Mouse (Mus musculus) olfactory bulb, adult 2 months (tissue): ENCODE data around the gene Cgnl1. TPM values are rescaled to one million over a fixed set of nuclear protein-coding genes. Genes with fewer than 3 reads are reported as not detected.

Experiments
- H3K27ac ChIP-seq: fragments of 200-500 bp; 2 replicates; pipeline ENCODE4 v1.5.1; 2012; ENCODE audit warnings: low read depth, low read length; ENCODE audit not compliant: insufficient read depth
- H3K4me1 ChIP-seq: fragments of 200-500 bp; 2 replicates; pipeline ENCODE4 v1.6.1; 2012; ENCODE audit warnings: low read length; ENCODE audit not compliant: control insufficient read depth, insufficient read depth
- H3K4me3 ChIP-seq: fragments of 200-500 bp; 2 replicates; pipeline ENCODE4 v1.5.1; 2012; ENCODE audit warnings: mild to moderate bottlenecking, low read depth, low read length, moderate library complexity; ENCODE audit not compliant: insufficient read depth
- CTCF ChIP-seq: fragments of 200-500 bp; IDR thresholded peaks from 2 replicates; pipeline ENCODE4 v1.5.1; 2012; ENCODE audit warnings: low read depth, mild to moderate bottlenecking, low read length, moderate library complexity; ENCODE audit not compliant: insufficient read depth
- POLR2A ChIP-seq: fragments of 200-500 bp; IDR thresholded peaks from 2 replicates; pipeline ENCODE4 v1.6.1; 2012; ENCODE audit warnings: mild to moderate bottlenecking, low read depth, low read length, moderate library complexity; ENCODE audit not compliant: insufficient read depth
- WGBS: fragments of 180-500 bp; shearing (Covaris S2); methylation state at CpG from one replicate; pipeline ENCODE4 v1.1.7; 2018; 5-methylcytosine and 5-hydroxymethylcytosine counted together
- polyA plus RNA-seq: library from polyadenylated mRNA; stranded (reverse); fragments of >200 nt; gene quantifications from 2 replicates; pipeline ENCODE4 v1.2.4, GENCODE M21; 2012; ENCODE audit warnings: low replicate concordance; ENCODE audit not compliant: missing spikeins, insufficient read depth, insufficient read length

Gene Cgnl1
- polyA plus RNA-seq, 1 experiment: not detected

GRCm38 (mm10) chr9:71586408-71586807, 185.0 kb downstream of the Cgnl1 start:
- WGBS: 61% methylated on average over 3 of the region's 3 CpGs
- no peak for TF ChIP-seq POLR2A
- H3K27ac ChIP-seq: no peak overlapping the region
- 0 out of 2 replicates have a peak, but pooled peaks cover 2% of the 10 kb centered on the region for H3K4me1 ChIP-seq
- no peak overlapping the region for H3K4me3 ChIP-seq

GRCm38 (mm10) chr9:71582771-71583170, 188.6 kb downstream of the Cgnl1 start:
- no peak overlapping the region for H3K27ac ChIP-seq
- no peak for TF ChIP-seq POLR2A
- TF ChIP-seq CTCF: no peak
- 79% methylated on average over 1 of the region's 1 CpGs for WGBS

GRCm38 (mm10) chr9:71578896-71579564, 192.4 kb downstream of the Cgnl1 start:
- Histone ChIP-seq H3K4me3 (no peak overlapping the region), H3K27ac (no peak overlapping the region), H3K4me1 (peaks cover 2% of the 10 kb centered on the region; the same call in 1 of the 2 replicates)
- TF ChIP-seq CTCF (no peak), POLR2A (no peak)
- WGBS: 51% methylated on average over 7 of the region's 7 CpGs

More at GRCm38 (mm10) chr9:71582771-71583170, 188.6 kb downstream of the Cgnl1 start:
- H3K4me1 ChIP-seq: peaks cover 2% of the 10 kb centered on the region; the same call in 1 of the 2 replicates
- no peak overlapping the region for H3K4me3 ChIP-seq

Other genes starting within 250 kb of the Cgnl1 start
- gene Myzap, start 179.2 kb downstream of the Cgnl1 start, polyA plus RNA-seq: not detected in 2 replicates